In genomic region chr2:157060557-157061305, GRCm38 (mm10) we compare ENCODE assay signal across 17 mouse cellular contexts. TPM values are rescaled to one million over a fixed set of nuclear protein-coding genes. Genes with fewer than 3 reads are reported as not detected.
"Had no signal": no experiment of that assay in that cellular context is flagged by ENCODE, and none has a peak within 500 bp of the region (broad histone marks: within the 10 kb centered on the region; RNA-seq: fewer than 3 reads in every experiment).

No protein-coding gene starts in this region.

- DNase-seq: liver; liver, embryonic 13.5 days; liver, postnatal 0 days; midbrain, embryonic 14.5 days; right cerebral cortex, postnatal 14 days; thymus, postnatal 36 days had no signal

- ATAC-seq: liver, postnatal 0 days had no signal

- H3K27me3 ChIP-seq: limb, embryonic 12.5 days; liver, embryonic 13.5 days; lung, embryonic 15.5 days; neural tube, embryonic 12.5 days had no signal

- H3K9ac ChIP-seq: limb, embryonic 12.5 days; liver, embryonic 13.5 days; liver, postnatal 0 days; lung, embryonic 15.5 days; neural tube, embryonic 12.5 days had no signal

- H3K4me3 ChIP-seq: limb, embryonic 12.5 days; liver, embryonic 13.5 days; lung, embryonic 15.5 days; midbrain, embryonic 10.5 days; neural tube, embryonic 12.5 days had no signal

- H3K27ac ChIP-seq: liver, embryonic 13.5 days; midbrain, embryonic 10.5 days; neural tube, embryonic 12.5 days had no signal

- H3K4me2 ChIP-seq: limb, embryonic 12.5 days; liver, embryonic 13.5 days; lung, embryonic 15.5 days; neural tube, embryonic 12.5 days had no signal

- H3K9me3 ChIP-seq: limb, embryonic 12.5 days; liver, embryonic 13.5 days; lung, embryonic 15.5 days; midbrain, embryonic 10.5 days; neural tube, embryonic 12.5 days had no signal

RNA-seq across cellular contexts. Expression of gene Tldc2, which starts 26.1 kb away (rescaled TPM):
- total RNA-seq: layer of hippocampus, adult 18-20 months; layer of hippocampus, postnatal 10 days; left cerebral cortex, postnatal 36 days; megakaryocyte progenitor cell, adult 5-6 weeks; monocyte, adult 5-6 weeks had no signal
- polyA plus RNA-seq: limb, embryonic 12.5 days; liver, embryonic 13.5 days; liver, postnatal 0 days; lung, embryonic 15.5 days; midbrain, embryonic 10.5 days; midbrain, embryonic 14.5 days; neural tube, embryonic 12.5 days; stomach, embryonic 16.5 days; thymus, postnatal 0 days had no signal
